Mouse (Mus musculus) lung, postnatal 4 days (tissue): ENCODE results near the gene Olfr635.
"Not testable (repeated sequence)": the region's sequence is repeated elsewhere in the genome, so short reads cannot be mapped to it uniquely, and the experiment has no call there.

Experiments used
- DNase-seq, 2 experiments: peaks; one replicate each; pipeline ENCODE4 v3.0.0; 2021

The Olfr635 gene

GRCm38 (mm10) chr7:103970852-103971251, at the start of gene Olfr635:
Olfr635 (plus strand) TSS chr7:103971152.
- no peak for DNase-seq

- DNase-seq, result no peak
Measured at GRCm38 (mm10) chr7:103928525-103928924, 42.4 kb upstream of the Olfr635 start, which contains the start of gene Olfr631. Olfr631 (plus strand) TSS chr7:103928825.

- no peak for DNase-seq
Measured at GRCm38 (mm10) chr7:103934264-103934663, 36.7 kb upstream of the Olfr635 start, which contains the start of gene Olfr632. Olfr632 (plus strand) TSS chr7:103934347.

GRCm38 (mm10) chr7:103942730-103943129, 28.2 kb upstream of the Olfr635 start:
- DNase-seq, result no peak

- DNase-seq, result no peak
Measured at GRCm38 (mm10) chr7:103944137-103944536, 26.8 kb upstream of the Olfr635 start, which contains the start of gene Olfr633. Olfr633 (plus strand) TSS chr7:103944437.

- DNase-seq, result not testable (repeated sequence)
Measured at GRCm38 (mm10) chr7:103966873-103967272, 4.1 kb upstream of the Olfr635 start.

- DNase-seq, result no peak
Measured at GRCm38 (mm10) chr7:103971782-103972181, 830 bp downstream of the Olfr635 start.

- no peak for DNase-seq
Measured at GRCm38 (mm10) chr7:103998446-103998845, 27.5 kb downstream of the Olfr635 start, which contains the start of gene Olfr638. Olfr638 (plus strand) TSS chr7:103998746.

- DNase-seq, result no peak
Measured at GRCm38 (mm10) chr7:103999124-103999523, 28.2 kb downstream of the Olfr635 start.

GRCm38 (mm10) chr7:104017203-104017602, 46.3 kb downstream of the Olfr635 start, which contains the start of gene Olfr639:
Olfr639 (minus strand) TSS chr7:104017303.
- DNase-seq, result no peak

GRCm38 (mm10) chr7:104018953-104019352, 48.0 kb downstream of the Olfr635 start:
- DNase-seq, result no peak

- DNase-seq, result no peak
Measured at GRCm38 (mm10) chr7:104021651-104022050, 50.7 kb downstream of the Olfr635 start.

GRCm38 (mm10) chr7:104025473-104025872, 54.5 kb downstream of the Olfr635 start, which contains the start of gene Olfr640:
Olfr640 (minus strand) TSS chr7:104025573.
- no peak for DNase-seq

- DNase-seq, result no peak
Measured at GRCm38 (mm10) chr7:104026978-104027377, 56.0 kb downstream of the Olfr635 start.

- DNase-seq, result no peak
Measured at GRCm38 (mm10) chr7:104035145-104035544, 64.2 kb downstream of the Olfr635 start, which contains the start of gene Olfr641. Olfr641 (plus strand) TSS chr7:104035445.
